Mouse (Mus musculus) lung, embryonic 14.5 days (tissue): Measurements from ENCODE around the gene Utp6. TPM values are rescaled to one million over a fixed set of nuclear protein-coding genes. Genes with fewer than 3 reads are reported as not detected.

Source experiments
- ATAC-seq: fragments of 200-750 bp; cut with Nextera tagmentation; 2 replicates; pipeline ENCODE4 v1.8.0; 2017; ENCODE audit warnings: mild to moderate bottlenecking, moderate TSS enrichment, moderate library complexity; ENCODE audit not compliant: insufficient read depth
- DNase-seq: peaks from one replicate; pipeline ENCODE4 v3.0.0-alpha.2; 2015
- H3K27ac ChIP-seq: fragments of 300-500 bp; sonication (generic); 2 replicates; pipeline ENCODE4 v1.5.1; 2014; ENCODE audit warnings: low read depth, mild to moderate bottlenecking, moderate library complexity
- H3K27me3 ChIP-seq: fragments of 300-500 bp; sonication (generic); 2 replicates; pipeline ENCODE4 v1.6.1; 2014; ENCODE audit warnings: low read length, control low read depth; ENCODE audit not compliant: insufficient read depth
- H3K36me3 ChIP-seq: fragments of 300-500 bp; sonication (generic); 2 replicates; pipeline ENCODE4 v1.6.1; 2014; ENCODE audit warnings: control low read depth; ENCODE audit not compliant: insufficient read depth
- H3K4me1 ChIP-seq: fragments of 300-500 bp; sonication (generic); 2 replicates; pipeline ENCODE4 v1.6.1; 2014; ENCODE audit warnings: antibody characterized with exemption, control low read depth; ENCODE audit not compliant: insufficient read depth
- H3K4me2 ChIP-seq: fragments of 300-500 bp; sonication (generic); 2 replicates; pipeline ENCODE4 v1.6.1; 2014; ENCODE audit warnings: mild to moderate bottlenecking
- H3K4me3 ChIP-seq: fragments of 300-500 bp; sonication (generic); 2 replicates; pipeline ENCODE4 v1.5.1; 2014; ENCODE audit warnings: low read depth, low read length
- H3K9ac ChIP-seq: fragments of 300-500 bp; sonication (generic); 2 replicates; pipeline ENCODE4 v1.6.1; 2014
- H3K9me3 ChIP-seq: fragments of 300-500 bp; sonication (generic); 2 replicates; pipeline ENCODE4 v1.6.1; 2016; ENCODE audit warnings: low read depth, low read length, control low read depth
- CTCF ChIP-seq: IDR thresholded peaks from 2 replicates; pipeline ENCODE4 v1.5.1; 2016; ENCODE audit warnings: antibody characterized with exemption, low read depth
- WGBS: fragments of 180-500 bp; shearing (Covaris S2); extraction: QIAGEN DNeasy Blood & Tissue Kit; methylation state at CpG from one replicate; pipeline ENCODE4 v1.1.7; 2014; 5-methylcytosine and 5-hydroxymethylcytosine counted together
- polyA plus RNA-seq: library from polyadenylated mRNA; unstranded; fragments of >200 nt; fragmentation: Nextera tagmentation; extraction: Ambion mirVana; gene quantifications from 2 replicates; pipeline ENCODE4 v1.2.1, GENCODE M21; 2014

Utp6 gene
- polyA plus RNA-seq: 62.4 and 64.8 TPM in 2 replicates

GRCm38 (mm10) chr11:79962125-79962876 is at the start of gene Utp6:
Utp6 (minus strand) TSS chr11:79962390.
- peak; percentile 96 for ATAC-seq
- H3K27me3 ChIP-seq: peaks cover 4% of the 10 kb centered on the region; the same call in 1 of the 2 replicates

GRCm38 (mm10) chr11:79994271-79994988 is 32.2 kb upstream of the Utp6 start:
- TF ChIP-seq CTCF: no peak
- peaks cover 13% of the 10 kb centered on the region for H3K36me3 ChIP-seq
- 2% methylated on average over 7 of the region's 7 CpGs for WGBS
- no peaks in the 10 kb centered on the region for H3K9me3 ChIP-seq
- H3K9ac ChIP-seq: peak overlapping the region; percentile 91
- peak overlapping the region; percentile 97 for H3K4me3 ChIP-seq
- DNase-seq (peak; percentile 34), ATAC-seq (no peak)
- H3K27me3 ChIP-seq: no peaks in the 10 kb centered on the region
- H3K4me2 ChIP-seq: peak overlapping the region; percentile 65
- no peaks in the 10 kb centered on the region for H3K4me1 ChIP-seq
- no peak overlapping the region for H3K27ac ChIP-seq

More at GRCm38 (mm10) chr11:79962125-79962876, at the start of gene Utp6:
- Histone ChIP-seq H3K36me3 (peaks cover 28% of the 10 kb centered on the region), H3K4me1 (peaks cover 2% of the 10 kb centered on the region; the same call in 1 of the 2 replicates), H3K4me2 (peak within 1 kb of the TSS; percentile 85), H3K9me3 (no peaks in the 10 kb centered on the region), H3K4me3 (peak within 1 kb of the TSS; percentile 78), H3K27ac (peak within 1 kb of the TSS; percentile 73), H3K9ac (peak within 1 kb of the TSS; percentile 81)
- peak; percentile 81 for TF ChIP-seq CTCF
- under 1% methylated on average over 46 of the region's 46 CpGs for WGBS
- DNase-seq: peak; percentile 100

DNA sequence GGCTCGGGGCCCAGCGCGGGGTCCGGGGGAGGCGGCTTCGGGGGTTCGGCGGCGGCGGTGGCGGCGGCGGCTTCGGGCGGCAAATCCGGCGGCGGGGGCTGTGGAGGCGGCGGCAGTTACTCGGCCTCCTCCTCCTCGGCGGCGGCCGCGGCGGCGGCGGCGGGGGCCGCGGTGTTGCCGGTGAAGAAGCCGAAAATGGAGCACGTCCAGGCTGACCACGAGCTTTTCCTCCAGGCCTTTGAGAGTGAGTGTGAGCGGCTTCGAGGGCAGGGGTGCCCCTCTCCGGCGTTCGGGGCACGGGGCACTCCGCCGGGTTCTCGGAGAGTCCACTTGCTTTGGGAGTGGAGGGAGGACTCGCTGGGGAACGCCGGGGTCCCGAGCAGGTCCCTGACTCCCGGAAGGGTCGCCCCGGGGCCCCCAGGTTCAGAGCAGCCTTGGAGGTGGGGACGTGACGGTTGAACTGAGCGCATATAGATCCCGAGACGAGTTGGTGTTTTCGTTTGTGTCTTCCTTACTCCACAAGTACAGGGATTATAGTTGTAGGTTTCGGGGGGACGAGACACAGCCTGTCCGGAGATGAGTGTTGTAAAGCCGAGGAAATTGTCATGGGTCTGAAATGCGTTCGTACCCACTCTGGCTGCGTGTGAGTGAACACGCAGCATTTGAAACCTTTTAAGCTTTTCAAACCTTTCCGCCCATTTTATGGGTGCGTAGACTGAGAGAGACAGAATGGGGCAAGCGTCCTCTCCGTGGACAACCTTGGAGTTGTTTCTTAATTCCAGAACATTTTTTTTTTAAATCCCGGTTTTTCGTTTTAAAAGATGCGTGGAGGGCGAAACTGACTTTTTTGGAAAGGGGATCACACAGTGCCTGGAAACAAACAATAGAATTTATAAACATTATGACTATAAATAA is 31.4 kb upstream of the Utp6 start:
- H3K36me3 ChIP-seq: peaks cover 10% of the 10 kb centered on the region
- H3K4me1 ChIP-seq: no peaks in the 10 kb centered on the region
- H3K27ac ChIP-seq: peak overlapping the region; percentile 100
- under 1% methylated on average over 64 of the region's 74 CpGs for WGBS
- peak overlapping the region; percentile 97 for H3K4me3 ChIP-seq
- no peaks in the 10 kb centered on the region for H3K9me3 ChIP-seq
- no peaks in the 10 kb centered on the region for H3K27me3 ChIP-seq
- TF ChIP-seq CTCF: no peak
- peak overlapping the region; percentile 65 for H3K4me2 ChIP-seq
- peak; percentile 50 for ATAC-seq
- DNase-seq: peak; percentile 66
- H3K9ac ChIP-seq: peak overlapping the region; percentile 91

GRCm38 (mm10) chr11:79992592-79993355 is 30.6 kb upstream of the Utp6 start, which contains the start of gene Suz12:
Suz12 (plus strand) TSS chr11:79993106.
- Histone ChIP-seq H3K27me3 (no peaks in the 10 kb centered on the region), H3K9me3 (no peaks in the 10 kb centered on the region), H3K36me3 (peaks cover 10% of the 10 kb centered on the region), H3K4me2 (peak within 1 kb of the TSS; percentile 81), H3K27ac (peak within 1 kb of the TSS; percentile 100), H3K4me3 (peak within 1 kb of the TSS; percentile 97), H3K4me1 (no peaks in the 10 kb centered on the region), H3K9ac (peak within 1 kb of the TSS; percentile 91)
- 0 out of 2 replicates have a peak, but pooled peaks have one; percentile 4 for TF ChIP-seq CTCF
- DNase-seq (peak; percentile 99), ATAC-seq (peak; percentile 93)
- WGBS: under 1% methylated on average over 71 of the region's 74 CpGs

DNA sequence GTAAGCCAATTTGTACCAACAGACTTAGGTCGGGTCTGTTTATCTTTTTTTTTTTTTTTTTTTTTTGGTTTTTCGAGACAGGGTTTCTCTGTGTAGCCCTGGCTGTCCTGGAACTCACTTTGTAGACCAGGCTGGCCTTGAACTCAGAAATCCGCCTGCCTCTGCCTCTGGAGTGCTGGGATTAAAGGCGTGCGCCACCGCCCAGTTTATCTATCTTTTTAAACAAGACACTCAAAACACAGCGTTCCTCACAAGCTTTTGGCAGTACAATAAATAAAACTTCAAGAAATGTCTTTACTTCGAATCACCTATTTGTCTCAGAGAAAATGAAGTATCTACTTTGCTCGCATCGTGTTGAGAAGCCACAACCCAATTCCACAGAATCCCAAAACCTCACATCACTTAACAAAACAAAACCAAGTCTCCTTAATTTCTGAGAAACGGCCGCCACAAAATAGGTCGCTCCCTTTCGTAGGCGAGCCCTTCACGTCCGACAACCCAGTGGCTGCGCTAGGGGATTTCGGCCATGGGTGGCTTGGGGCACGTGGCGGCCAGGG is 29.9 kb upstream of the Utp6 start:
- H3K36me3 ChIP-seq: peaks cover 7% of the 10 kb centered on the region; the same call in 1 of the 2 replicates
- WGBS: 23% methylated on average over 20 of the region's 21 CpGs
- no peak for ATAC-seq
- peak overlapping the region; percentile 91 for H3K9ac ChIP-seq
- no peak for DNase-seq
- no peaks in the 10 kb centered on the region for H3K4me1 ChIP-seq
- H3K9me3 ChIP-seq: no peaks in the 10 kb centered on the region
- H3K4me3 ChIP-seq: peak overlapping the region; percentile 97
- H3K4me2 ChIP-seq: peak overlapping the region; percentile 81
- no peak for TF ChIP-seq CTCF
- H3K27ac ChIP-seq: peak overlapping the region; percentile 95
- no peaks in the 10 kb centered on the region for H3K27me3 ChIP-seq
